Mouse (Mus musculus): ENCODE data around the gene Lrp1. TPM values are rescaled to one million over a fixed set of nuclear protein-coding genes. Genes with fewer than 3 reads are reported as not detected.

Gene Lrp1
- polyA plus RNA-seq, 1 experiment from 2014 or later = 42.6 TPM

- H3K4me3 ChIP-seq (replicated peaks; ENCODE audit: low read depth, low read length) = no peak overlapping the region
- peaks cover 20% of the 10 kb centered on the region; the same call in 1 of the 2 replicates for H3K36me3 ChIP-seq (ENCODE audit: insufficient read depth, low read length)
- ATAC-seq (replicated peaks; ENCODE audit: low FRiP score, low read depth) (no peak), DNase-seq (ENCODE audit: low spot score) (peak; percentile 79)
- no peak overlapping the region for H3K4me2 ChIP-seq (ENCODE audit: low read length)
- no peak overlapping the region for H3K9ac ChIP-seq (ENCODE audit: low read depth, low read length)
- no peaks in the 10 kb centered on the region for H3K27me3 ChIP-seq (ENCODE audit: insufficient read depth, low read length)
- H3K27ac ChIP-seq = peak overlapping the region; percentile 52
- H3K9me3 ChIP-seq (replicated peaks; ENCODE audit: low read length) = no peaks in the 10 kb centered on the region
- WGBS = 24% methylated on average over 9 of the region's 9 CpGs
- no peak for TF ChIP-seq CTCF (IDR thresholded peaks at IDR 0.05; ENCODE audit: low read depth)
- H3K4me1 ChIP-seq (replicated peaks; ENCODE audit: insufficient read depth, low read length) = peaks cover 16% of the 10 kb centered on the region
Measured at GRCm38 (mm10) chr10:127609415-127610065, 11.4 kb downstream of the Lrp1 start.

GRCm38 (mm10) chr10:127607059-127607458 lies 13.9 kb downstream of the Lrp1 start:
- no peak for TF ChIP-seq CTCF (IDR thresholded peaks at IDR 0.05; ENCODE audit: low read depth)
- no peaks in the 10 kb centered on the region for H3K27me3 ChIP-seq (ENCODE audit: insufficient read depth, low read length)

GRCm38 (mm10) chr10:127605756-127606155 lies 15.2 kb downstream of the Lrp1 start:
- TF ChIP-seq CTCF (IDR thresholded peaks at IDR 0.05; ENCODE audit: low read depth) = no peak
- 85% methylated on average over 9 of the region's 9 CpGs for WGBS
- no peaks in the 10 kb centered on the region for H3K27me3 ChIP-seq (ENCODE audit: insufficient read depth, low read length)
- no peak for ATAC-seq (replicated peaks; ENCODE audit: low FRiP score, low read depth)
- 0 out of 2 replicates have a peak overlapping the region, but pooled peaks have one; percentile 71 for H3K27ac ChIP-seq
- DNase-seq (ENCODE audit: low spot score) = no peak
- no peak overlapping the region for H3K9ac ChIP-seq (ENCODE audit: low read depth, low read length)
- H3K4me1 ChIP-seq (replicated peaks; ENCODE audit: insufficient read depth, low read length) = peaks cover 35% of the 10 kb centered on the region
- no peak overlapping the region for H3K4me2 ChIP-seq (ENCODE audit: low read length)
- no peaks in the 10 kb centered on the region for H3K9me3 ChIP-seq (replicated peaks; ENCODE audit: low read length)
- 0 out of 2 replicates have a peak, but pooled peaks cover 8% of the 10 kb centered on the region for H3K36me3 ChIP-seq (ENCODE audit: insufficient read depth, low read length)
- H3K4me3 ChIP-seq (replicated peaks; ENCODE audit: low read depth, low read length) = no peak overlapping the region

More at GRCm38 (mm10) chr10:127607059-127607458, 13.9 kb downstream of the Lrp1 start:
- H3K9ac ChIP-seq (ENCODE audit: low read depth, low read length) = no peak overlapping the region
- no peak overlapping the region for H3K4me3 ChIP-seq (replicated peaks; ENCODE audit: low read depth, low read length)
- no peak overlapping the region for H3K27ac ChIP-seq
- H3K4me2 ChIP-seq (ENCODE audit: low read length) = no peak overlapping the region
- H3K4me1 ChIP-seq (replicated peaks; ENCODE audit: insufficient read depth, low read length) = peaks cover 28% of the 10 kb centered on the region
- H3K36me3 ChIP-seq (ENCODE audit: insufficient read depth, low read length) = peaks cover 15% of the 10 kb centered on the region; the same call in 1 of the 2 replicates
- 82% methylated on average over 7 of the region's 7 CpGs for WGBS
- DNase-seq (ENCODE audit: low spot score) = no peak
- H3K9me3 ChIP-seq (replicated peaks; ENCODE audit: low read length) = no peaks in the 10 kb centered on the region
- no peak for ATAC-seq (replicated peaks; ENCODE audit: low FRiP score, low read depth)

DNA sequence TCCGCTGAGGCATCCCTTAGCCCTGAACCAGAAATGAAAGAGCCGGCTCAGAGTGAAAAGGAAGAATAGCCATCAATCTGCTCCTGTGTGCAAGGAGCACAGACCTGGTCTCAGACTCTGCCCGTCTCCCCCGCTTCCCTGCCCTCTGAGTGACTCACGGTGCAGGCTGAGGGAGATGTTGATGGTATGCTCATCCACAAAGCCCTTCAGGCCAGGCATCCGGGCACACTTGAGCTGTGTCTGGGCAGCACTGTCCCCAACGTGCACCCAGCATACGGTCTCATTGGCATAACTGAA lies 15.7 kb downstream of the Lrp1 start:
- no peak for TF ChIP-seq CTCF (IDR thresholded peaks at IDR 0.05; ENCODE audit: low read depth)
- DNase-seq (ENCODE audit: low spot score) = peak; percentile 59

GRCm38 (mm10) chr10:127604465-127605250 lies 16.3 kb downstream of the Lrp1 start:
- ATAC-seq (replicated peaks; ENCODE audit: low FRiP score, low read depth) = peak; percentile 50
- H3K9ac ChIP-seq (ENCODE audit: low read depth, low read length) = no peak overlapping the region
- H3K27ac ChIP-seq = peak overlapping the region; percentile 71
- H3K36me3 ChIP-seq (ENCODE audit: insufficient read depth, low read length) = 0 out of 2 replicates have a peak, but pooled peaks cover 8% of the 10 kb centered on the region
- no peak for TF ChIP-seq CTCF (IDR thresholded peaks at IDR 0.05; ENCODE audit: low read depth)
- WGBS = 6% methylated on average over 15 of the region's 15 CpGs
- DNase-seq (ENCODE audit: low spot score) = peak; percentile 85
- H3K27me3 ChIP-seq (ENCODE audit: insufficient read depth, low read length) = no peaks in the 10 kb centered on the region
- H3K9me3 ChIP-seq (replicated peaks; ENCODE audit: low read length) = no peaks in the 10 kb centered on the region
- peak overlapping the region; percentile 25 for H3K4me2 ChIP-seq (ENCODE audit: low read length)
- H3K4me1 ChIP-seq (replicated peaks; ENCODE audit: insufficient read depth, low read length) = peaks cover 42% of the 10 kb centered on the region
- no peak overlapping the region for H3K4me3 ChIP-seq (replicated peaks; ENCODE audit: low read depth, low read length)

More for the DNA sequence above, 15.7 kb downstream of the Lrp1 start:
- Histone ChIP-seq H3K9ac (ENCODE audit: low read depth, low read length) (no peak overlapping the region), H3K36me3 (ENCODE audit: insufficient read depth, low read length) (0 out of 2 replicates have a peak, but pooled peaks cover 8% of the 10 kb centered on the region), H3K9me3 (replicated peaks; ENCODE audit: low read length) (no peaks in the 10 kb centered on the region), H3K4me2 (ENCODE audit: low read length) (no peak overlapping the region), H3K4me1 (replicated peaks; ENCODE audit: insufficient read depth, low read length) (peaks cover 39% of the 10 kb centered on the region), H3K27ac (peak overlapping the region; percentile 71), H3K4me3 (replicated peaks; ENCODE audit: low read depth, low read length) (no peak overlapping the region), H3K27me3 (ENCODE audit: insufficient read depth, low read length) (no peaks in the 10 kb centered on the region)
- ATAC-seq (replicated peaks; ENCODE audit: low FRiP score, low read depth) = no peak; the same call in none of the 2 replicates
- 38% methylated on average over 8 of the region's 8 CpGs for WGBS
